In the genomic region with DNA sequence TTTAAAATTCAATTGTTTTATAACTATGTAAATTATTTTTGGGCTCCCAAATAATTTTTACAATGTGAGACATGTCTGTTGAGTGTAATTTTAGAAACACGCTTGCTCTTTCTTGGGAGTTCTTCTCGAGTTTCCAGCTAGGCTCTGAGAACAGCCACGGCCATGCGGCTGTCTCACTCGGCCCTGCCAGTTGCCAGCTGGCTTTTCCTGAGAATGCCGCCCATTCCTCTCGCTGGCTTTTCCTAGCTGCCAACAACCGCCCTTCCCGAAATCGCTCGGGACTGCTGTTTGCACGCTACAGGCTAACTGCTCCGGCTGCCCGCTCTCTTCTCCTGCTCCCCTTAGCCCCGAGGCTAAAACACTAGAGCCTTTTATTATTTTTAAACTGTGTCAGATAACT, we compare ENCODE assay signal across 39 mouse cellular contexts. TPM values are rescaled to one million over a fixed set of nuclear protein-coding genes. Genes with fewer than 3 reads are reported as not detected.
DNase-seq lines count a peak whose midpoint lies in the region; ATAC-seq and TF ChIP-seq lines count a peak whose summit lies in the region.
"Had no signal": no experiment of that assay in that cellular context is flagged by ENCODE, and none has a peak within 500 bp of the region (broad histone marks: within the 10 kb centered on the region; RNA-seq: fewer than 3 reads in every experiment).

No protein-coding gene starts in this region.

- peak; percentile 69; the same call in 1 of the 2 replicates for ATAC-seq in frontal cortex, adult (ENCODE audit: low TSS enrichment)
- ATAC-seq: forebrain, embryonic 13.5 days; intestine, embryonic 16.5 days; liver, embryonic 12.5 days; liver, postnatal 0 days had no signal

- H3K79me2 ChIP-seq in myocyte (ENCODE audit: control insufficient read depth, insufficient read depth): no peaks in the 10 kb centered on the region

- no peak overlapping the region for H3K4me3 ChIP-seq in left cerebral cortex, adult 2 months
- no peak overlapping the region for H3K4me3 ChIP-seq in myocyte
- H3K4me3 ChIP-seq: forebrain, embryonic 13.5 days; hindbrain, embryonic 13.5 days; limb, embryonic 13.5 days; liver, embryonic 12.5 days; midbrain, embryonic 12.5 days; neural tube, embryonic 13.5 days; stomach, embryonic 15.5 days had no signal

- 0 out of 2 replicates have a peak overlapping the region, but pooled peaks have one; percentile 1 for H3K27ac ChIP-seq in left cerebral cortex, adult 2 months
- H3K27ac ChIP-seq: forebrain, embryonic 13.5 days; hindbrain, embryonic 13.5 days; limb, embryonic 13.5 days; liver, embryonic 12.5 days; midbrain, embryonic 12.5 days; neural tube, embryonic 13.5 days; stomach, embryonic 15.5 days had no signal

- intact Hi-C loops in left cerebral cortex, adult 2 months (cut with DNase I): loop anchor here (5.0 kb wide), 1 partner anchor 179 kb away; no protein-coding TSS in a partner anchor

- no peak for DNase-seq in frontal cortex, postnatal 10 days (ENCODE audit: low spot score in 2 of 2)
- DNase-seq in left cerebral cortex, adult 2 months (ENCODE audit: extremely low spot score in 1 of 2, low spot score in 2 of 2): peak in 1 of 2 experiments; percentile 21
- no peak for DNase-seq in left cerebral cortex, adult 11 months (ENCODE audit: low spot score)
- DNase-seq in brain, adult 2 months (ENCODE audit: low read depth, low spot score): peak; percentile 66
- no peak for DNase-seq in spleen, adult 12 weeks (ENCODE audit: low spot score)
- DNase-seq in kidney, adult 8-10 months: no peak
- DNase-seq: adrenal gland, postnatal 36 days; B cell, adult 2 months; cerebellum, adult 9-10 months; gastrocnemius, postnatal 25 days; heart, adult 18-20 months; heart, postnatal 4 days; kidney, adult 9 months; kidney, postnatal 10 days; liver, postnatal 0 days; lung, postnatal 36 days; thymus, postnatal 14 days had no signal

- no peak for TF ChIP-seq POLR2A in myocyte (IDR thresholded peaks at IDR 0.05; ENCODE audit: insufficient read length, low read depth)

- H3K4me2 ChIP-seq in myocyte (ENCODE audit: low read depth): no peak overlapping the region
- H3K4me2 ChIP-seq: forebrain, embryonic 13.5 days; heart, embryonic 11.5 days; hindbrain, embryonic 13.5 days; limb, embryonic 13.5 days; liver, embryonic 12.5 days; midbrain, embryonic 12.5 days; neural tube, embryonic 13.5 days; stomach, embryonic 15.5 days had no signal

- no peaks in the 10 kb centered on the region for H3K27me3 ChIP-seq in myocyte (ENCODE audit: control insufficient read depth, insufficient read depth, insufficient read length)
- H3K27me3 ChIP-seq: forebrain, embryonic 13.5 days; hindbrain, embryonic 13.5 days; limb, embryonic 13.5 days; liver, embryonic 12.5 days; midbrain, embryonic 12.5 days; neural tube, embryonic 13.5 days; stomach, embryonic 15.5 days had no signal

- no peaks in the 10 kb centered on the region for H3K36me3 ChIP-seq in myocyte (ENCODE audit: control insufficient read depth, insufficient read depth)
- H3K36me3 ChIP-seq: hindbrain, embryonic 13.5 days; limb, embryonic 13.5 days; liver, embryonic 12.5 days; midbrain, embryonic 12.5 days; neural tube, embryonic 13.5 days; stomach, embryonic 15.5 days had no signal

- TF ChIP-seq CTCF in left cerebral cortex, adult 2 months (IDR thresholded peaks at IDR 0.05): no peak

- H3ac ChIP-seq in myocyte (ENCODE audit: control insufficient read depth, insufficient read length): no peak overlapping the region

TF ChIP-seq in myocyte, 11 proteins besides CTCF, POLR2A, EP300 and RAD21:
- peak in 1 of 3 experiments; percentile 26 for TF ChIP-seq MYOD1 (IDR thresholded peaks at IDR 0.05; ENCODE audit: control insufficient read depth in 1 of 3, insufficient read length in 2 of 3, low read depth in 2 of 3)
- TF ChIP-seq TCF3 (IDR thresholded peaks at IDR 0.05; ENCODE audit: insufficient read length, low read depth): no peak
- TF ChIP-seq CEBPB (IDR thresholded peaks at IDR 0.05; ENCODE audit: insufficient read depth, poor library complexity, severe bottlenecking): no peak
- no peak for TF ChIP-seq MAX (IDR thresholded peaks at IDR 0.05; ENCODE audit: low read depth)
- no peak for TF ChIP-seq TCF12 (IDR thresholded peaks at IDR 0.05; ENCODE audit: insufficient read depth, poor library complexity, severe bottlenecking)
- no peak for TF ChIP-seq REST (IDR thresholded peaks at IDR 0.05; ENCODE audit: insufficient read depth, insufficient read length)
- no peak for TF ChIP-seq USF1 (IDR thresholded peaks at IDR 0.05; ENCODE audit: low read depth)
- TF ChIP-seq MYOG (IDR thresholded peaks at IDR 0.05; ENCODE audit: control insufficient read depth in 1 of 3, insufficient read depth in 1 of 3, insufficient read length in 2 of 3, low read depth in 2 of 3): peak in 2 of 3 experiments; percentile 3 to 54
- TF ChIP-seq E2F4 (IDR thresholded peaks at IDR 0.05; ENCODE audit: insufficient read depth): no peak
- no peak for TF ChIP-seq SRF (IDR thresholded peaks at IDR 0.05; ENCODE audit: control insufficient read depth, insufficient read length, low read depth)
- no peak for TF ChIP-seq POLR2AphosphoS2 (IDR thresholded peaks at IDR 0.05; ENCODE audit: insufficient read length, low read depth)

RNA-seq across cellular contexts. Expression of a gene that starts 2.6 kb away (rescaled TPM):
- not detected for total RNA-seq in left cerebral cortex, adult 2 months (2021)
- polyA plus RNA-seq in myocyte (2012; fragmentation: generic; extraction: Trizol): not detected
- total RNA-seq: adrenal gland, adult 18-20 months; adrenal gland, postnatal 36 days; gastrocnemius, postnatal 25 days; heart, adult 18-20 months; heart, postnatal 4 days; layer of hippocampus, postnatal 10 days; left cerebral cortex, postnatal 10 days; megakaryocyte, adult 5-6 weeks; midbrain, postnatal 0 days had no signal
- polyA plus RNA-seq: cortical plate, adult 2 months; forebrain, embryonic 13.5 days; heart, embryonic 11.5 days; heart, embryonic 16.5 days; hindbrain, embryonic 13.5 days; intestine, embryonic 16.5 days; large intestine, adult 2 months; limb, embryonic 13.5 days; liver, embryonic 12.5 days; liver, postnatal 0 days; lung, embryonic 16.5 days; midbrain, embryonic 12.5 days; midbrain, postnatal 0 days; neural tube, embryonic 13.5 days; small intestine, adult 2 months; stomach, embryonic 15.5 days; urinary bladder, adult 2 months had no signal

RNA-seq across cellular contexts. Expression of a gene that starts 3.6 kb away (rescaled TPM):
- not detected for total RNA-seq in left cerebral cortex, adult 2 months (2021)
- not detected for polyA plus RNA-seq in myocyte (2012; fragmentation: generic; extraction: Trizol)
- total RNA-seq: adrenal gland, adult 18-20 months; adrenal gland, postnatal 36 days; gastrocnemius, postnatal 25 days; heart, adult 18-20 months; heart, postnatal 4 days; layer of hippocampus, postnatal 10 days; left cerebral cortex, postnatal 10 days; megakaryocyte, adult 5-6 weeks; midbrain, postnatal 0 days had no signal
- polyA plus RNA-seq: cortical plate, adult 2 months; forebrain, embryonic 13.5 days; heart, embryonic 11.5 days; heart, embryonic 16.5 days; hindbrain, embryonic 13.5 days; intestine, embryonic 16.5 days; large intestine, adult 2 months; limb, embryonic 13.5 days; liver, embryonic 12.5 days; liver, postnatal 0 days; lung, embryonic 16.5 days; midbrain, embryonic 12.5 days; midbrain, postnatal 0 days; neural tube, embryonic 13.5 days; small intestine, adult 2 months; stomach, embryonic 15.5 days; urinary bladder, adult 2 months had no signal

RNA-seq across cellular contexts. Expression of a gene that starts 11.6 kb away (rescaled TPM):
- not detected for total RNA-seq in left cerebral cortex, adult 2 months (2021)
- polyA plus RNA-seq in myocyte (2012; fragmentation: generic; extraction: Trizol): not detected
- total RNA-seq: adrenal gland, adult 18-20 months; adrenal gland, postnatal 36 days; gastrocnemius, postnatal 25 days; heart, adult 18-20 months; heart, postnatal 4 days; layer of hippocampus, postnatal 10 days; left cerebral cortex, postnatal 10 days; megakaryocyte, adult 5-6 weeks; midbrain, postnatal 0 days had no signal
- polyA plus RNA-seq: cortical plate, adult 2 months; forebrain, embryonic 13.5 days; heart, embryonic 11.5 days; heart, embryonic 16.5 days; hindbrain, embryonic 13.5 days; intestine, embryonic 16.5 days; large intestine, adult 2 months; limb, embryonic 13.5 days; liver, embryonic 12.5 days; liver, postnatal 0 days; lung, embryonic 16.5 days; midbrain, embryonic 12.5 days; midbrain, postnatal 0 days; neural tube, embryonic 13.5 days; small intestine, adult 2 months; stomach, embryonic 15.5 days; urinary bladder, adult 2 months had no signal

RNA-seq across cellular contexts. Expression of a gene that starts 12.3 kb away (rescaled TPM):
- total RNA-seq in left cerebral cortex, adult 2 months (2021): not detected
- polyA plus RNA-seq in myocyte (2012; fragmentation: generic; extraction: Trizol): not detected
- total RNA-seq: adrenal gland, adult 18-20 months; adrenal gland, postnatal 36 days; gastrocnemius, postnatal 25 days; heart, adult 18-20 months; heart, postnatal 4 days; layer of hippocampus, postnatal 10 days; left cerebral cortex, postnatal 10 days; megakaryocyte, adult 5-6 weeks; midbrain, postnatal 0 days had no signal
- polyA plus RNA-seq: cortical plate, adult 2 months; forebrain, embryonic 13.5 days; heart, embryonic 11.5 days; heart, embryonic 16.5 days; hindbrain, embryonic 13.5 days; intestine, embryonic 16.5 days; large intestine, adult 2 months; limb, embryonic 13.5 days; liver, embryonic 12.5 days; liver, postnatal 0 days; lung, embryonic 16.5 days; midbrain, embryonic 12.5 days; midbrain, postnatal 0 days; neural tube, embryonic 13.5 days; small intestine, adult 2 months; stomach, embryonic 15.5 days; urinary bladder, adult 2 months had no signal

RNA-seq across cellular contexts. Expression of a gene that starts 18.4 kb away (rescaled TPM):
- total RNA-seq in left cerebral cortex, adult 2 months (2021): not detected
- polyA plus RNA-seq in myocyte (2012; fragmentation: generic; extraction: Trizol): not detected
- total RNA-seq: adrenal gland, adult 18-20 months; adrenal gland, postnatal 36 days; gastrocnemius, postnatal 25 days; heart, adult 18-20 months; heart, postnatal 4 days; layer of hippocampus, postnatal 10 days; left cerebral cortex, postnatal 10 days; megakaryocyte, adult 5-6 weeks; midbrain, postnatal 0 days had no signal
- polyA plus RNA-seq: cortical plate, adult 2 months; forebrain, embryonic 13.5 days; heart, embryonic 11.5 days; heart, embryonic 16.5 days; hindbrain, embryonic 13.5 days; intestine, embryonic 16.5 days; large intestine, adult 2 months; limb, embryonic 13.5 days; liver, embryonic 12.5 days; liver, postnatal 0 days; lung, embryonic 16.5 days; midbrain, embryonic 12.5 days; midbrain, postnatal 0 days; neural tube, embryonic 13.5 days; small intestine, adult 2 months; stomach, embryonic 15.5 days; urinary bladder, adult 2 months had no signal
